Mouse (Mus musculus): ENCODE results near the gene Stmn1. TPM values are rescaled to one million over a fixed set of nuclear protein-coding genes. Genes with fewer than 3 reads are reported as not detected.

Gene Stmn1
- polyA plus RNA-seq, 1 experiment from 2014 or later: 947 TPM

- no peak overlapping the region for H3K4me2 ChIP-seq
- ATAC-seq (replicated peaks; ENCODE audit: insufficient number of reproducible peaks, insufficient read depth, low FRiP score, low read depth): no peak
- 28% methylated on average over 7 of the region's 7 CpGs for WGBS
These were observed 24.5 kb upstream of the Stmn1 start for GRCm38 (mm10) chr4:134443589-134443988.

GRCm38 (mm10) chr4:134444949-134445348 is 23.2 kb upstream of the Stmn1 start:
- Histone ChIP-seq H3K27ac (no peak overlapping the region), H3K9me3 (replicated peaks) (no peaks in the 10 kb centered on the region), H3K4me3 (no peak overlapping the region), H3K9ac (no peak overlapping the region), H3K27me3 (peaks cover 10% of the 10 kb centered on the region; the same call in 1 of the 2 replicates), H3K4me1 (replicated peaks) (peaks cover 12% of the 10 kb centered on the region; the same call in 1 of the 2 replicates), H3K36me3 (no peaks in the 10 kb centered on the region), H3K4me2 (no peak overlapping the region)
- ATAC-seq (replicated peaks; ENCODE audit: insufficient number of reproducible peaks, insufficient read depth, low FRiP score, low read depth): no peak
- 36% methylated on average over 7 of the region's 7 CpGs for WGBS

More at GRCm38 (mm10) chr4:134443589-134443988, 24.5 kb upstream of the Stmn1 start:
- Histone ChIP-seq H3K36me3 (no peaks in the 10 kb centered on the region), H3K4me1 (replicated peaks) (peaks cover 15% of the 10 kb centered on the region; the same call in 1 of the 2 replicates), H3K27ac (no peak overlapping the region), H3K27me3 (peaks cover 3% of the 10 kb centered on the region; the same call in 1 of the 2 replicates), H3K4me3 (no peak overlapping the region), H3K9ac (no peak overlapping the region), H3K9me3 (replicated peaks) (no peaks in the 10 kb centered on the region)

- no peaks in the 10 kb centered on the region for H3K9me3 ChIP-seq (replicated peaks)
- WGBS: 31% methylated on average over 1 of the region's 1 CpGs
- peaks cover 10% of the 10 kb centered on the region; the same call in 1 of the 2 replicates for H3K27me3 ChIP-seq
- H3K4me2 ChIP-seq: no peak overlapping the region
- no peak overlapping the region for H3K9ac ChIP-seq
- no peak overlapping the region for H3K27ac ChIP-seq
- no peak overlapping the region for H3K4me3 ChIP-seq
- ATAC-seq (replicated peaks; ENCODE audit: insufficient number of reproducible peaks, insufficient read depth, low FRiP score, low read depth): no peak
- peaks cover 12% of the 10 kb centered on the region for H3K4me1 ChIP-seq (replicated peaks)
- H3K36me3 ChIP-seq: no peaks in the 10 kb centered on the region
These were observed 22.6 kb upstream of the Stmn1 start for GRCm38 (mm10) chr4:134445489-134445888.

- Histone ChIP-seq H3K27me3 (peaks cover 12% of the 10 kb centered on the region; the same call in 1 of the 2 replicates), H3K4me3 (no peak overlapping the region), H3K9ac (no peak overlapping the region), H3K9me3 (replicated peaks) (no peaks in the 10 kb centered on the region), H3K4me2 (no peak overlapping the region), H3K36me3 (no peaks in the 10 kb centered on the region), H3K4me1 (replicated peaks) (peaks cover 17% of the 10 kb centered on the region), H3K27ac (no peak overlapping the region)
- no peak for ATAC-seq (replicated peaks; ENCODE audit: insufficient number of reproducible peaks, insufficient read depth, low FRiP score, low read depth)
- WGBS: 44% methylated on average over 23 of the region's 23 CpGs
These were observed 20.2 kb upstream of the Stmn1 start for GRCm38 (mm10) chr4:134447966-134448365.

GRCm38 (mm10) chr4:134449595-134450391 is 18.3 kb upstream of the Stmn1 start:
- Histone ChIP-seq H3K27me3 (peaks cover 26% of the 10 kb centered on the region; the same call in 1 of the 2 replicates), H3K4me3 (no peak overlapping the region), H3K4me2 (no peak overlapping the region), H3K9me3 (replicated peaks) (no peaks in the 10 kb centered on the region), H3K4me1 (replicated peaks) (peaks cover 23% of the 10 kb centered on the region), H3K9ac (no peak overlapping the region), H3K27ac (no peak overlapping the region), H3K36me3 (no peaks in the 10 kb centered on the region)
- no peak for ATAC-seq (replicated peaks; ENCODE audit: insufficient number of reproducible peaks, insufficient read depth, low FRiP score, low read depth)
- WGBS: 51% methylated on average over 13 of the region's 13 CpGs

- Histone ChIP-seq H3K27me3 (peaks cover 26% of the 10 kb centered on the region; the same call in 1 of the 2 replicates), H3K4me3 (no peak overlapping the region), H3K4me1 (replicated peaks) (peaks cover 26% of the 10 kb centered on the region), H3K4me2 (0 out of 2 replicates have a peak overlapping the region, but pooled peaks have one; percentile 23), H3K9me3 (replicated peaks) (no peaks in the 10 kb centered on the region), H3K9ac (no peak overlapping the region), H3K36me3 (no peaks in the 10 kb centered on the region), H3K27ac (no peak overlapping the region)
- WGBS: 32% methylated on average over 20 of the region's 20 CpGs
- ATAC-seq (replicated peaks; ENCODE audit: insufficient number of reproducible peaks, insufficient read depth, low FRiP score, low read depth): no peak
These were observed 17.5 kb upstream of the Stmn1 start for GRCm38 (mm10) chr4:134450392-134451195.

GRCm38 (mm10) chr4:134451484-134451883 is 16.6 kb upstream of the Stmn1 start:
- H3K4me3 ChIP-seq: no peak overlapping the region
- H3K4me1 ChIP-seq (replicated peaks): peaks cover 21% of the 10 kb centered on the region
- no peak for ATAC-seq (replicated peaks; ENCODE audit: insufficient number of reproducible peaks, insufficient read depth, low FRiP score, low read depth)
- H3K27ac ChIP-seq: no peak overlapping the region
- no peaks in the 10 kb centered on the region for H3K9me3 ChIP-seq (replicated peaks)
- peaks cover 26% of the 10 kb centered on the region; the same call in 1 of the 2 replicates for H3K27me3 ChIP-seq
- H3K36me3 ChIP-seq: no peaks in the 10 kb centered on the region
- H3K9ac ChIP-seq: no peak overlapping the region
- 65% methylated on average over 9 of the region's 9 CpGs for WGBS
- no peak overlapping the region for H3K4me2 ChIP-seq

GRCm38 (mm10) chr4:134453619-134454400 is 14.3 kb upstream of the Stmn1 start:
- Histone ChIP-seq H3K4me3 (no peak overlapping the region), H3K36me3 (no peaks in the 10 kb centered on the region), H3K9ac (no peak overlapping the region), H3K27ac (no peak overlapping the region), H3K27me3 (peaks cover 21% of the 10 kb centered on the region; the same call in 1 of the 2 replicates), H3K9me3 (replicated peaks) (no peaks in the 10 kb centered on the region), H3K4me1 (replicated peaks) (peaks cover 16% of the 10 kb centered on the region), H3K4me2 (peak overlapping the region; percentile 1; the same call in 1 of the 2 replicates)
- no peak for ATAC-seq (replicated peaks; ENCODE audit: insufficient number of reproducible peaks, insufficient read depth, low FRiP score, low read depth)
- WGBS: 35% methylated on average over 34 of the region's 34 CpGs

- Histone ChIP-seq H3K4me2 (no peak overlapping the region), H3K27ac (no peak overlapping the region), H3K27me3 (peaks cover 16% of the 10 kb centered on the region; the same call in 1 of the 2 replicates), H3K36me3 (no peaks in the 10 kb centered on the region), H3K9ac (no peak overlapping the region), H3K4me1 (replicated peaks) (peaks cover 16% of the 10 kb centered on the region), H3K4me3 (no peak overlapping the region), H3K9me3 (replicated peaks) (no peaks in the 10 kb centered on the region)
- WGBS: 39% methylated on average over 6 of the region's 6 CpGs
- ATAC-seq (replicated peaks; ENCODE audit: insufficient number of reproducible peaks, insufficient read depth, low FRiP score, low read depth): no peak
These were observed 12.8 kb upstream of the Stmn1 start for GRCm38 (mm10) chr4:134455310-134455709.

- Histone ChIP-seq H3K9me3 (replicated peaks) (no peaks in the 10 kb centered on the region), H3K27ac (no peak overlapping the region), H3K4me1 (replicated peaks) (peaks cover 9% of the 10 kb centered on the region; the same call in 1 of the 2 replicates), H3K27me3 (peaks cover 16% of the 10 kb centered on the region; the same call in 1 of the 2 replicates), H3K4me3 (no peak overlapping the region), H3K36me3 (no peaks in the 10 kb centered on the region), H3K4me2 (no peak overlapping the region), H3K9ac (no peak overlapping the region)
- 48% methylated on average over 7 of the region's 7 CpGs for WGBS
- ATAC-seq (replicated peaks; ENCODE audit: insufficient number of reproducible peaks, insufficient read depth, low FRiP score, low read depth): no peak
These were observed 10.8 kb upstream of the Stmn1 start for GRCm38 (mm10) chr4:134457130-134457825.

All from heart, embryonic 15.5 days (tissue).